Mouse (Mus musculus): ENCODE results near the gene Chd3. TPM values are rescaled to one million over a fixed set of nuclear protein-coding genes. Genes with fewer than 3 reads are reported as not detected.

Chd3 gene
- polyA plus RNA-seq, 1 experiment from 2014 or later, result 52.4 TPM

Other genes with a start within 250 kb of the Chd3 start
- 0.28 and 0.32 TPM in 2 replicates for gene Hes7, start 249.0 kb downstream of the Chd3 start, polyA plus RNA-seq (2014; fragmentation: Nextera tagmentation; extraction: Ambion mirVana)
- gene 9130213A22Rik, start 246.8 kb downstream of the Chd3 start, polyA plus RNA-seq (2014; fragmentation: Nextera tagmentation; extraction: Ambion mirVana), result 0.19 and 0.30 TPM in 2 replicates
- gene Aloxe3, start 243.5 kb downstream of the Chd3 start, polyA plus RNA-seq (2014; fragmentation: Nextera tagmentation; extraction: Ambion mirVana), result 0.18 and 0.71 TPM in 2 replicates
- 0.12 and 0.28 TPM in 2 replicates for gene Alox12b, start 212.4 kb downstream of the Chd3 start, polyA plus RNA-seq (2014; fragmentation: Nextera tagmentation; extraction: Ambion mirVana)
- 0.13 and 0.15 TPM in 2 replicates for gene Alox8, start 171.6 kb downstream of the Chd3 start, polyA plus RNA-seq (2014; fragmentation: Nextera tagmentation; extraction: Ambion mirVana)
- gene Gucy2e, start 132.4 kb downstream of the Chd3 start, polyA plus RNA-seq (2014; fragmentation: Nextera tagmentation; extraction: Ambion mirVana), result 0.01 TPM in 1 of 2 replicates, not detected in the other
- gene Cntrob, start 45.6 kb downstream of the Chd3 start, polyA plus RNA-seq (2014; fragmentation: Nextera tagmentation; extraction: Ambion mirVana), result 15.5 and 17.4 TPM in 2 replicates
- 155 and 160 TPM in 2 replicates for gene Trappc1, start 45.4 kb downstream of the Chd3 start, polyA plus RNA-seq (2014; fragmentation: Nextera tagmentation; extraction: Ambion mirVana)
- gene Kcnab3, start 43.1 kb downstream of the Chd3 start, polyA plus RNA-seq (2014; fragmentation: Nextera tagmentation; extraction: Ambion mirVana), result 2.8 and 3.2 TPM in 2 replicates
- gene Rnf227, start 28.9 kb downstream of the Chd3 start, polyA plus RNA-seq (2014; fragmentation: Nextera tagmentation; extraction: Ambion mirVana), result 13.2 and 14.3 TPM in 2 replicates
- 184 and 197 TPM in 2 replicates for gene Naa38, start 26.1 kb upstream of the Chd3 start, polyA plus RNA-seq (2014; fragmentation: Nextera tagmentation; extraction: Ambion mirVana)
- 23.3 and 23.8 TPM in 2 replicates for gene Cyb5d1, start 26.2 kb upstream of the Chd3 start, polyA plus RNA-seq (2014; fragmentation: Nextera tagmentation; extraction: Ambion mirVana)
- gene Tmem88, start 28.8 kb upstream of the Chd3 start, polyA plus RNA-seq (2014; fragmentation: Nextera tagmentation; extraction: Ambion mirVana), result 34.8 and 38.4 TPM in 2 replicates
- gene Kdm6b, start 44.3 kb upstream of the Chd3 start, polyA plus RNA-seq (2014; fragmentation: Nextera tagmentation; extraction: Ambion mirVana), result 29.1 and 29.6 TPM in 2 replicates
- gene Dnah2, start 179.7 kb upstream of the Chd3 start, polyA plus RNA-seq (2014; fragmentation: Nextera tagmentation; extraction: Ambion mirVana), result 0.98 and 1.9 TPM in 2 replicates
- gene Efnb3, start 190.8 kb upstream of the Chd3 start, polyA plus RNA-seq (2014; fragmentation: Nextera tagmentation; extraction: Ambion mirVana), result 4.0 and 4.9 TPM in 2 replicates
- gene Wrap53, start 210.8 kb upstream of the Chd3 start, polyA plus RNA-seq (2014; fragmentation: Nextera tagmentation; extraction: Ambion mirVana), result 26.8 and 31.8 TPM in 2 replicates
- 176 and 192 TPM in 2 replicates for gene Trp53, start 211.0 kb upstream of the Chd3 start, polyA plus RNA-seq (2014; fragmentation: Nextera tagmentation; extraction: Ambion mirVana)
- 7.3 and 8.2 TPM in 2 replicates for gene Atp1b2, start 236.5 kb upstream of the Chd3 start, polyA plus RNA-seq (2014; fragmentation: Nextera tagmentation; extraction: Ambion mirVana)
- not detected in 2 replicates for gene Shbg, start 248.5 kb upstream of the Chd3 start, polyA plus RNA-seq (2014; fragmentation: Nextera tagmentation; extraction: Ambion mirVana)

Data from intestine, embryonic 14.5 days (tissue).